Mouse (Mus musculus) midbrain, embryonic 10.5 days (tissue): Measurements from ENCODE around the gene Csnk1g2. TPM values are rescaled to one million over a fixed set of nuclear protein-coding genes. Genes with fewer than 3 reads are reported as not detected.

Experiments
- DNase-seq: peaks from one replicate; pipeline ENCODE4 v3.0.0-alpha.2; 2017; ENCODE audit warnings: low spot score
- H3K27ac ChIP-seq: fragments of 300-500 bp; sonication (generic); replicated peaks from 2 replicates; pipeline ENCODE4 v1.5.1; 2016; ENCODE audit warnings: mild to moderate bottlenecking
- H3K27me3 ChIP-seq: fragments of 300-500 bp; sonication (generic); 2 replicates; pipeline ENCODE4 v1.6.1; 2016; ENCODE audit warnings: low read depth, mild to moderate bottlenecking; ENCODE audit not compliant: poor library complexity, severe bottlenecking
- H3K36me3 ChIP-seq: fragments of 300-500 bp; sonication (generic); 2 replicates; pipeline ENCODE4 v1.6.1; 2016; ENCODE audit warnings: mild to moderate bottlenecking, moderate library complexity
- H3K4me1 ChIP-seq: fragments of 300-500 bp; sonication (generic); 2 replicates; pipeline ENCODE4 v1.6.1; 2016
- H3K4me3 ChIP-seq: fragments of 300-500 bp; sonication (generic); 2 replicates; pipeline ENCODE4 v1.5.1; 2016; ENCODE audit warnings: mild to moderate bottlenecking, moderate library complexity
- H3K9me3 ChIP-seq: fragments of 300-500 bp; sonication (generic); replicated peaks from 2 replicates; pipeline ENCODE4 v1.6.1; 2016; ENCODE audit warnings: mild to moderate bottlenecking
- WGBS: fragments of 180-500 bp; shearing (Covaris S2); methylation state at CpG from one replicate; pipeline ENCODE4 v1.1.7; 2016; 5-methylcytosine and 5-hydroxymethylcytosine counted together
- polyA plus RNA-seq: library from polyadenylated mRNA; unstranded; fragments of >200 nt; fragmentation: Nextera tagmentation; extraction: Ambion mirVana; gene quantifications from 2 replicates; pipeline ENCODE4 v1.2.1, GENCODE M21; 2016

Csnk1g2 gene
- polyA plus RNA-seq: 131 and 151 TPM in 2 replicates

- Histone ChIP-seq H3K4me3 (peak within 1 kb of the TSS; percentile 92), H3K4me1 (peaks cover 60% of the 10 kb centered on the region), H3K27ac (peak within 1 kb of the TSS; percentile 95), H3K27me3 (no peaks in the 10 kb centered on the region), H3K9me3 (no peaks in the 10 kb centered on the region), H3K36me3 (peaks cover 15% of the 10 kb centered on the region)
- DNase-seq: peak; percentile 40
- under 1% methylated on average over 82 of the region's 85 CpGs for WGBS
Measured at GRCm38 (mm10) chr10:80622661-80623456, at the start of gene Csnk1g2. Gene Csnk1g2 (plus strand): TSS chr10:80622838.

- DNase-seq: no peak
- Histone ChIP-seq H3K36me3 (peaks cover under 1% of the 10 kb centered on the region), H3K27ac (peak overlapping the region; percentile 10; the same call in 1 of the 2 replicates), H3K9me3 (no peaks in the 10 kb centered on the region), H3K4me1 (peaks cover 97% of the 10 kb centered on the region), H3K4me3 (peak overlapping the region; percentile 26; the same call in 1 of the 2 replicates), H3K27me3 (peaks cover 5% of the 10 kb centered on the region; the same call in 1 of the 2 replicates)
- WGBS: 59% methylated on average over 9 of the region's 9 CpGs
Measured at GRCm38 (mm10) chr10:80573944-80574343, 48.7 kb upstream of the Csnk1g2 start.

DNA sequence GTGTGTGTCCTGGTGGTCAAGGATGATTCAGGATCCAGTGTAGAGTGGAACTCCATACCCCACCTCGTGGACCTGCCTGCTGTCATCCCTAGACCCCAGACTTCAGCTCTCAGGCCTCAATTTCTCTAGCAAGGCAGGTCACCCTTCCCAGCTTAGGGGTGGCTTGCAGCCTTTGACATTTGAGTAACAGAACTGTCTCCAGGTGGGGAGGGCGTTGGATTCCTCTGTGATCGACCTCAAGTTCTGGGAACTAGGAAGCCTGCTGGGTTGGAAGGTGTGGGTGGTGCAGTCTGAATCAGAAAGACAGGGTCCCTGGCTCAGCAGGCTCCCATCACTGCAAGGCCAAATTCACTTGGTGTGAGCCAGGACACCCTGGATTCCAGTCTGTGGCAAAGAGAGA lies 47.7 kb upstream of the Csnk1g2 start:
- Histone ChIP-seq H3K36me3 (no peaks in the 10 kb centered on the region), H3K4me1 (peaks cover 95% of the 10 kb centered on the region), H3K27me3 (peaks cover 5% of the 10 kb centered on the region; the same call in 1 of the 2 replicates), H3K4me3 (0 out of 2 replicates have a peak overlapping the region, but pooled peaks have one; percentile 82), H3K27ac (no peak overlapping the region), H3K9me3 (no peaks in the 10 kb centered on the region)
- 82% methylated on average over 3 of the region's 3 CpGs for WGBS
- DNase-seq: no peak

GRCm38 (mm10) chr10:80575925-80576324 lies 46.7 kb upstream of the Csnk1g2 start:
- Histone ChIP-seq H3K27me3 (peaks cover 5% of the 10 kb centered on the region; the same call in 1 of the 2 replicates), H3K36me3 (no peaks in the 10 kb centered on the region), H3K4me3 (peak overlapping the region; percentile 82), H3K4me1 (peaks cover 85% of the 10 kb centered on the region), H3K27ac (peak overlapping the region; percentile 87; the same call in 1 of the 2 replicates), H3K9me3 (no peaks in the 10 kb centered on the region)
- no peak for DNase-seq
- 17% methylated on average over 17 of the region's 17 CpGs for WGBS

GRCm38 (mm10) chr10:80576351-80577194 lies 46.1 kb upstream of the Csnk1g2 start:
- peaks cover 78% of the 10 kb centered on the region for H3K4me1 ChIP-seq
- WGBS: under 1% methylated on average over 96 of the region's 96 CpGs
- H3K9me3 ChIP-seq: no peaks in the 10 kb centered on the region
- H3K4me3 ChIP-seq: peak overlapping the region; percentile 82
- no peaks in the 10 kb centered on the region for H3K36me3 ChIP-seq
- peak; percentile 50 for DNase-seq
- peak overlapping the region; percentile 87 for H3K27ac ChIP-seq
- H3K27me3 ChIP-seq: peaks cover 5% of the 10 kb centered on the region; the same call in 1 of the 2 replicates

DNA sequence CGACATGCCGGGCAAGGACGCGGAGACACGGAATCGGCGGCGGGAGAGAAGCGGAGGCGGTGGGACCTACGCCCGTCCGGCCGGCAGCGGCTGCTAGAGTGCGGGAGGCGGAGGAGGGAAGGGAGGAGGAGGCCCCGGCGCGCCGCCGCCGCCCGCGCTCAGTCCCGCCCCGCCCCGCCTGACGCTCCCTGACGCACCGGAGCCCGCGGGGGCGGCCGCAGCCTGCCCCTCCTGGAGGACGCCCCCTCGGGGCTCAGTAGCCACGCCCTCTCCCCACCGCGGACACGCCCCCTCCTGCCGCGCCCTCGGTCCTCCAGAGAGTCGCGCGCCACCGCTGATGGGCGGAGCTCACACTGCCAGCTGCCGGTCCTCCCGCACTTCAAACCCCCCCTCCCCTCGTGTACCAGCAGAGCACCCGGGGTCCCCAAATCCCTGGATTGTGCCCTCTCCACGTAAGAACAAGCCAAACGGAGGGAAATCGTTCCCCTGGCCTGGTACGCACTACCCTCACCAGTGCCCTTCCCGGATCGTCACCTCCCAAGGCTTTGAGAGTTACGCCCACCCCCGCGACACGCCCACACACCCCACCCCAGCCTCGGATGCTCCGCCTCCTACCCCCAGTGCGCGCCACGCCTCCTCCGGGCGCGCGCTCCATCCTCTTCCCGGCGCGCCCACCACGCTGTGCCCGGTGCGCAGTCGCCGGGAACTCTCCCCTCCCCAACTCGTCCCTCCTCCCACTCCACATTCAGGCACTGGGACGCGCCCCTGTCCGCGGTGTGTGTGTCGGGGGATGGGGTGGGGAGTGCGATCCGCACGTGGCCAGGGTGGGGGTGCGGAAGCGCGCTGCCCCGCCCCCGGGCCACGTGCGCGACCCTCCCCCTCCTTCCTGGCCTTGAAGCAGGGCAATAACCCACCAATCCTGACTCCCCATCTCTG lies 45.2 kb upstream of the Csnk1g2 start, which contains the start of gene Klf16:
Gene Klf16, minus strand, starts transcription at position 127 of the 936 bp plus-strand sequence.
- H3K4me1 ChIP-seq: peaks cover 69% of the 10 kb centered on the region
- 1% methylated on average over 78 of the region's 97 CpGs for WGBS

DNA sequence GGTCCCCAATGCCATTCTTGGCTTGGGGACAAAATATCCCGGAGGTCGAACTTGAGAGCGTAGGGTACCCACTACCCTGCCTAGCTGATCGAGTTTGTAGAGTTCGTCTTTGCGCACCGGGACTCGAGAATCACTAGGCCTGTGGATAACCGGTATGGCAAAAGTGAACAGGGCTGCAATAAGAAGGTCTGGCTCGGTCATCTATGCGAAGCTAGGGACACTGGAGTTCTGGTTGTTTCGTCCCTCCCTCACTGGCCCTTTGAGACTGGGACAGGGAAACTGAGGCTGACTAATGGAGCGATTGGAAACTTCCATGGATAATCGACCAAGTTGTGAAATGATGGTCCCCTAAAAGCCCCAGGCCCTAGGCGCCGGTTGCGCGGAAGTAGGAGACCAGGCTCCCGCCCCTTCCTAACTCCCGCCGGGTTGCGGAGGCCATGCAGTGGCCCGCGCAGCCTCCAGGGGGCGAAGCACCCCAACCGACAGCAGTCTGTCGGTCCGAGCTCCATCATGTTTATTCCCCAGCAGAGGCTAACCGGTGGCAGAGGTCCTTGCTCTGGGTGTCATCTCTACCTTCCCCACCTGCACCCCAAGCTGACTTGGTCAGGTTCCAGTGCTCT lies 44.4 kb upstream of the Csnk1g2 start:
- Histone ChIP-seq H3K27ac (peak overlapping the region; percentile 87), H3K27me3 (peaks cover 5% of the 10 kb centered on the region; the same call in 1 of the 2 replicates), H3K4me1 (peaks cover 63% of the 10 kb centered on the region), H3K9me3 (no peaks in the 10 kb centered on the region), H3K4me3 (peak overlapping the region; percentile 82), H3K36me3 (peaks cover 8% of the 10 kb centered on the region)
- WGBS: under 1% methylated on average over 29 of the region's 29 CpGs
- peak; percentile 88 for DNase-seq

More for the DNA sequence above, 45.2 kb upstream of the Csnk1g2 start, which contains the start of gene Klf16:
- Histone ChIP-seq H3K36me3 (peaks cover 3% of the 10 kb centered on the region; the same call in 1 of the 2 replicates), H3K27me3 (peaks cover 5% of the 10 kb centered on the region; the same call in 1 of the 2 replicates), H3K9me3 (no peaks in the 10 kb centered on the region), H3K27ac (peak within 1 kb of the TSS; percentile 87), H3K4me3 (peak within 1 kb of the TSS; percentile 82)
- peak; percentile 97 for DNase-seq

- 9% methylated on average over 8 of the region's 8 CpGs for WGBS
- DNase-seq: peak; percentile 49
- Histone ChIP-seq H3K4me1 (peaks cover 60% of the 10 kb centered on the region), H3K27ac (peak overlapping the region; percentile 87), H3K4me3 (peak overlapping the region; percentile 82), H3K27me3 (peaks cover 5% of the 10 kb centered on the region; the same call in 1 of the 2 replicates), H3K9me3 (no peaks in the 10 kb centered on the region), H3K36me3 (peaks cover 15% of the 10 kb centered on the region)
Measured at GRCm38 (mm10) chr10:80578911-80579310, 43.7 kb upstream of the Csnk1g2 start.

- no peak overlapping the region for H3K27ac ChIP-seq
- WGBS: 86% methylated on average over 5 of the region's 5 CpGs
- H3K4me3 ChIP-seq: no peak overlapping the region
- no peak for DNase-seq
- no peaks in the 10 kb centered on the region for H3K27me3 ChIP-seq
- peaks cover 55% of the 10 kb centered on the region for H3K4me1 ChIP-seq
- no peaks in the 10 kb centered on the region for H3K9me3 ChIP-seq
- peaks cover 45% of the 10 kb centered on the region for H3K36me3 ChIP-seq
Measured at GRCm38 (mm10) chr10:80583047-80583446, 39.6 kb upstream of the Csnk1g2 start.

GRCm38 (mm10) chr10:80584045-80584488 lies 38.6 kb upstream of the Csnk1g2 start:
- H3K36me3 ChIP-seq: peaks cover 45% of the 10 kb centered on the region
- H3K27ac ChIP-seq: no peak overlapping the region
- no peaks in the 10 kb centered on the region for H3K27me3 ChIP-seq
- H3K4me1 ChIP-seq: peaks cover 55% of the 10 kb centered on the region
- H3K4me3 ChIP-seq: peak overlapping the region; percentile 18; the same call in 1 of the 2 replicates
- H3K9me3 ChIP-seq: no peaks in the 10 kb centered on the region
- DNase-seq: no peak
- 70% methylated on average over 12 of the region's 12 CpGs for WGBS
